Mouse (Mus musculus): ENCODE data around the gene Naa25. TPM values are rescaled to one million over a fixed set of nuclear protein-coding genes. Genes with fewer than 3 reads are reported as not detected.

Gene Naa25
- polyA plus RNA-seq, 1 experiment from 2014 or later: 47.8 TPM

- no peak overlapping the region for H3K9ac ChIP-seq (replicated peaks; ENCODE audit: low read length)
- ATAC-seq (replicated peaks; ENCODE audit: insufficient number of reproducible peaks, low FRiP score, low TSS enrichment, low read depth) (no peak), DNase-seq (ENCODE audit: low spot score) (peak; percentile 72)
- H3K9me3 ChIP-seq (replicated peaks; ENCODE audit: control insufficient read depth, low read length): no peaks in the 10 kb centered on the region
- H3K4me2 ChIP-seq (ENCODE audit: low read depth, low read length): no peak overlapping the region
- no peak overlapping the region for H3K4me3 ChIP-seq (ENCODE audit: low read depth, low read length)
- H3K27ac ChIP-seq (replicated peaks; ENCODE audit: low read depth, low read length): no peak overlapping the region
- no peaks in the 10 kb centered on the region for H3K27me3 ChIP-seq (ENCODE audit: control insufficient read depth, insufficient read depth, low read length)
- no peaks in the 10 kb centered on the region for H3K4me1 ChIP-seq (ENCODE audit: control insufficient read depth, insufficient read depth, low read length)
- H3K36me3 ChIP-seq (replicated peaks; ENCODE audit: control insufficient read depth, insufficient read depth, low read depth, low read length): peaks cover 10% of the 10 kb centered on the region
- 68% methylated on average over 6 of the region's 6 CpGs for WGBS
These were observed 52.2 kb downstream of the Naa25 start for GRCm38 (mm10) chr5:121449976-121450375.

GRCm38 (mm10) chr5:121450476-121450875, 52.7 kb downstream of the Naa25 start:
- Histone ChIP-seq H3K9me3 (replicated peaks; ENCODE audit: control insufficient read depth, low read length) (no peaks in the 10 kb centered on the region), H3K27ac (replicated peaks; ENCODE audit: low read depth, low read length) (no peak overlapping the region), H3K27me3 (ENCODE audit: control insufficient read depth, insufficient read depth, low read length) (no peaks in the 10 kb centered on the region), H3K4me2 (ENCODE audit: low read depth, low read length) (no peak overlapping the region), H3K4me1 (ENCODE audit: control insufficient read depth, insufficient read depth, low read length) (no peaks in the 10 kb centered on the region), H3K9ac (replicated peaks; ENCODE audit: low read length) (no peak overlapping the region), H3K4me3 (ENCODE audit: low read depth, low read length) (no peak overlapping the region), H3K36me3 (replicated peaks; ENCODE audit: control insufficient read depth, insufficient read depth, low read depth, low read length) (peaks cover 8% of the 10 kb centered on the region)
- whole genome bisulfite sequencing: 83% methylated on average over 9 of the region's 9 CpGs
- ATAC-seq (replicated peaks; ENCODE audit: insufficient number of reproducible peaks, low FRiP score, low TSS enrichment, low read depth) (no peak), DNase-seq (ENCODE audit: low spot score) (no peak)

- WGBS: 34% methylated on average over 8 of the region's 8 CpGs
- Histone ChIP-seq H3K9me3 (replicated peaks; ENCODE audit: control insufficient read depth, low read length) (no peaks in the 10 kb centered on the region), H3K27me3 (ENCODE audit: control insufficient read depth, insufficient read depth, low read length) (no peaks in the 10 kb centered on the region), H3K27ac (replicated peaks; ENCODE audit: low read depth, low read length) (no peak overlapping the region), H3K9ac (replicated peaks; ENCODE audit: low read length) (peak overlapping the region; percentile 92), H3K36me3 (replicated peaks; ENCODE audit: control insufficient read depth, insufficient read depth, low read depth, low read length) (peaks cover 8% of the 10 kb centered on the region), H3K4me2 (ENCODE audit: low read depth, low read length) (peak overlapping the region; percentile 77), H3K4me3 (ENCODE audit: low read depth, low read length) (peak overlapping the region; percentile 88), H3K4me1 (ENCODE audit: control insufficient read depth, insufficient read depth, low read length) (no peaks in the 10 kb centered on the region)
- DNase-seq (ENCODE audit: low spot score) (no peak), ATAC-seq (replicated peaks; ENCODE audit: insufficient number of reproducible peaks, low FRiP score, low TSS enrichment, low read depth) (no peak)
These were observed 53.5 kb downstream of the Naa25 start for GRCm38 (mm10) chr5:121451203-121451602.

- peak; percentile 70 for DNase-seq (ENCODE audit: low spot score)
- 0 out of 2 replicates have a peak, but pooled peaks have one; percentile 22 for ATAC-seq (replicated peaks; ENCODE audit: insufficient number of reproducible peaks, low FRiP score, low TSS enrichment, low read depth)
- peak within 1 kb of the TSS; percentile 77 for H3K4me2 ChIP-seq (ENCODE audit: low read depth, low read length)
- peaks cover 4% of the 10 kb centered on the region for H3K36me3 ChIP-seq (replicated peaks; ENCODE audit: control insufficient read depth, insufficient read depth, low read depth, low read length)
- no peaks in the 10 kb centered on the region for H3K4me1 ChIP-seq (ENCODE audit: control insufficient read depth, insufficient read depth, low read length)
- H3K9ac ChIP-seq (replicated peaks; ENCODE audit: low read length): peak within 1 kb of the TSS; percentile 92
- H3K27ac ChIP-seq (replicated peaks; ENCODE audit: low read depth, low read length): peak within 1 kb of the TSS; percentile 87
- H3K27me3 ChIP-seq (ENCODE audit: control insufficient read depth, insufficient read depth, low read length): no peaks in the 10 kb centered on the region
- under 1% methylated on average over 17 of the region's 17 CpGs for WGBS
- H3K9me3 ChIP-seq (replicated peaks; ENCODE audit: control insufficient read depth, low read length): no peaks in the 10 kb centered on the region
- H3K4me3 ChIP-seq (ENCODE audit: low read depth, low read length): peak within 1 kb of the TSS; percentile 88
These were observed 53.9 kb downstream of the Naa25 start, which contains the start of gene Tmem116 for GRCm38 (mm10) chr5:121451644-121452025. Gene Tmem116, plus strand, starts transcription at chr5:121451893.

GRCm38 (mm10) chr5:121452026-121452869, 54.5 kb downstream of the Naa25 start, which contains the start of gene Erp29:
Gene Erp29, minus strand, starts transcription at chr5:121452506.
- WGBS: under 1% methylated on average over 50 of the region's 97 CpGs
- H3K36me3 ChIP-seq (replicated peaks; ENCODE audit: control insufficient read depth, insufficient read depth, low read depth, low read length): peaks cover 4% of the 10 kb centered on the region; the same call in 1 of the 2 replicates
- H3K4me1 ChIP-seq (ENCODE audit: control insufficient read depth, insufficient read depth, low read length): no peaks in the 10 kb centered on the region
- H3K27ac ChIP-seq (replicated peaks; ENCODE audit: low read depth, low read length): peak within 1 kb of the TSS; percentile 87
- peak within 1 kb of the TSS; percentile 92 for H3K9ac ChIP-seq (replicated peaks; ENCODE audit: low read length)
- H3K4me3 ChIP-seq (ENCODE audit: low read depth, low read length): peak within 1 kb of the TSS; percentile 88
- no peaks in the 10 kb centered on the region for H3K27me3 ChIP-seq (ENCODE audit: control insufficient read depth, insufficient read depth, low read length)
- H3K4me2 ChIP-seq (ENCODE audit: low read depth, low read length): peak within 1 kb of the TSS; percentile 77
- DNase-seq (ENCODE audit: low spot score) (peak; percentile 97), ATAC-seq (replicated peaks; ENCODE audit: insufficient number of reproducible peaks, low FRiP score, low TSS enrichment, low read depth) (peak; percentile 83)
- no peaks in the 10 kb centered on the region for H3K9me3 ChIP-seq (replicated peaks; ENCODE audit: control insufficient read depth, low read length)

GRCm38 (mm10) chr5:121452906-121453305, 55.2 kb downstream of the Naa25 start:
- ATAC-seq (replicated peaks; ENCODE audit: insufficient number of reproducible peaks, low FRiP score, low TSS enrichment, low read depth) (peak; percentile 10; the same call in 1 of the 2 replicates), DNase-seq (ENCODE audit: low spot score) (no peak)
- Histone ChIP-seq H3K4me1 (ENCODE audit: control insufficient read depth, insufficient read depth, low read length) (no peaks in the 10 kb centered on the region), H3K4me2 (ENCODE audit: low read depth, low read length) (peak overlapping the region; percentile 56), H3K4me3 (ENCODE audit: low read depth, low read length) (peak overlapping the region; percentile 88), H3K27ac (replicated peaks; ENCODE audit: low read depth, low read length) (peak overlapping the region; percentile 52), H3K9ac (replicated peaks; ENCODE audit: low read length) (peak overlapping the region; percentile 80), H3K27me3 (ENCODE audit: control insufficient read depth, insufficient read depth, low read length) (no peaks in the 10 kb centered on the region), H3K9me3 (replicated peaks; ENCODE audit: control insufficient read depth, low read length) (no peaks in the 10 kb centered on the region), H3K36me3 (replicated peaks; ENCODE audit: control insufficient read depth, insufficient read depth, low read depth, low read length) (peaks cover 4% of the 10 kb centered on the region; the same call in 1 of the 2 replicates)
- 9% methylated on average over 9 of the region's 9 CpGs for WGBS

- Histone ChIP-seq H3K4me1 (ENCODE audit: control insufficient read depth, insufficient read depth, low read length) (no peaks in the 10 kb centered on the region), H3K4me3 (ENCODE audit: low read depth, low read length) (no peak overlapping the region), H3K9me3 (replicated peaks; ENCODE audit: control insufficient read depth, low read length) (no peaks in the 10 kb centered on the region), H3K36me3 (replicated peaks; ENCODE audit: control insufficient read depth, insufficient read depth, low read depth, low read length) (no peaks in the 10 kb centered on the region), H3K27ac (replicated peaks; ENCODE audit: low read depth, low read length) (no peak overlapping the region; the same call in 1 of the 2 replicates), H3K27me3 (ENCODE audit: control insufficient read depth, insufficient read depth, low read length) (no peaks in the 10 kb centered on the region), H3K9ac (replicated peaks; ENCODE audit: low read length) (no peak overlapping the region), H3K4me2 (ENCODE audit: low read depth, low read length) (no peak overlapping the region)
- DNase-seq (ENCODE audit: low spot score) (no peak), ATAC-seq (replicated peaks; ENCODE audit: insufficient number of reproducible peaks, low FRiP score, low TSS enrichment, low read depth) (no peak)
- WGBS: 90% methylated on average over 13 of the region's 13 CpGs
These were observed 56.2 kb downstream of the Naa25 start for GRCm38 (mm10) chr5:121453743-121454502.

- H3K9me3 ChIP-seq (replicated peaks; ENCODE audit: control insufficient read depth, low read length): no peaks in the 10 kb centered on the region
- H3K9ac ChIP-seq (replicated peaks; ENCODE audit: low read length): no peak overlapping the region
- H3K4me2 ChIP-seq (ENCODE audit: low read depth, low read length): no peak overlapping the region
- H3K27ac ChIP-seq (replicated peaks; ENCODE audit: low read depth, low read length): no peak overlapping the region
- no peaks in the 10 kb centered on the region for H3K36me3 ChIP-seq (replicated peaks; ENCODE audit: control insufficient read depth, insufficient read depth, low read depth, low read length)
- WGBS: 79% methylated on average over 3 of the region's 3 CpGs
- DNase-seq (ENCODE audit: low spot score) (no peak), ATAC-seq (replicated peaks; ENCODE audit: insufficient number of reproducible peaks, low FRiP score, low TSS enrichment, low read depth) (no peak)
- H3K4me3 ChIP-seq (ENCODE audit: low read depth, low read length): no peak overlapping the region
- H3K27me3 ChIP-seq (ENCODE audit: control insufficient read depth, insufficient read depth, low read length): no peaks in the 10 kb centered on the region
- no peaks in the 10 kb centered on the region for H3K4me1 ChIP-seq (ENCODE audit: control insufficient read depth, insufficient read depth, low read length)
These were observed 56.7 kb downstream of the Naa25 start for GRCm38 (mm10) chr5:121454503-121454782.
